Mouse (Mus musculus): ENCODE results near the gene Nfyc. TPM values are rescaled to one million over a fixed set of nuclear protein-coding genes. Genes with fewer than 3 reads are reported as not detected.
A peak's percentile ranks its signal among the peaks of the same experiment; 100 is the strongest.

Gene Nfyc
- polyA plus RNA-seq, 1 experiment: not detected

DNA sequence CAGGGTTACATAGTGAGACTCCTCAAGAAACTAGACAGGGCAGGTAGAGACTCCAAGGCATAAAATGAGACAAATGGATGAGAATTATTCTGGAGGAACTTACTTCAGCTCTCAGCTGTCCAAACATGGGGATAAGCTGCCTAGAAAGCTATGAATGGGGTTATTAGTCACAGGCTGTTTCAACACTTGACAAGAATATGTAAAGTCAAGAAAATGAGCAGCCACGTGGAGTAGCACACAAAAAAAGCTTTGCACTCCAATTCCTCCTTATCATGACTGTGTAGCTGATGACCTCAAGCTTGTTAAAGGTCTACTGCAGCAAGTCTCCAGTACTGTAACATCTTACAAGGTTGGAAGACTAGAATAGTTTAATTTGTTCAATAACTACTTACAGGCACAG is 12.1 kb downstream of the Nfyc start:
- TF ChIP-seq POLR2A (IDR thresholded peaks at IDR 0.05; ENCODE audit: insufficient read depth, low read depth, low read length): no peak
- TF ChIP-seq CTCF (IDR thresholded peaks at IDR 0.05; ENCODE audit: insufficient read depth, low read depth, low read length): no peak
- Histone ChIP-seq H3K4me1 (ENCODE audit: control insufficient read depth, insufficient read depth, low read length) (0 out of 2 replicates have a peak, but pooled peaks cover 2% of the 10 kb centered on the region), H3K27ac (ENCODE audit: insufficient read depth, low read depth, low read length) (no peak overlapping the region), H3K4me3 (ENCODE audit: insufficient read depth, low read depth, low read length) (no peak overlapping the region)
- WGBS: 38% methylated on average over 1 of the region's 1 CpGs

DNA sequence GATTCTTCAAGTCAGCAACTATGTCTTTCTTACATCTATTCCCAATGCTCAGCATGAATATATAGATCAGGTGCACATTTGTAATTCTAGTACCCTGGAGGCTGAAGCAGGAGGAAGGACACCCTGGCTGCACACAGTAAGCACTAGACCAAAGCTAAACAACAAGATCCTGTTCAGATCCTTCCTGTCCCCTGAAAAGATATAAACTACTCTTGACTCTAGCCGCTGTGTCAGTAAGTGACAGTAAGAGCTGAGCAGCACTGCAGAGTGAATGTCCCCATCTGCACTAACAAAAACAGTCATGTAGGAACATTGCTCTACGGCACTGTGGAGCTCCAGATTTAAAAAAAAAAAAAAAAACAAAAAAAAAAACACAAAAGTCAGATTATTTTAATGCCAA is 13.4 kb downstream of the Nfyc start:
- Histone ChIP-seq H3K27ac (ENCODE audit: insufficient read depth, low read depth, low read length) (no peak overlapping the region), H3K4me3 (ENCODE audit: insufficient read depth, low read depth, low read length) (no peak overlapping the region), H3K4me1 (ENCODE audit: control insufficient read depth, insufficient read depth, low read length) (no peaks in the 10 kb centered on the region)
- no peak for TF ChIP-seq POLR2A (IDR thresholded peaks at IDR 0.05; ENCODE audit: insufficient read depth, low read depth, low read length)
- TF ChIP-seq CTCF (IDR thresholded peaks at IDR 0.05; ENCODE audit: insufficient read depth, low read depth, low read length): no peak
- WGBS: 51% methylated on average over 2 of the region's 2 CpGs

DNA sequence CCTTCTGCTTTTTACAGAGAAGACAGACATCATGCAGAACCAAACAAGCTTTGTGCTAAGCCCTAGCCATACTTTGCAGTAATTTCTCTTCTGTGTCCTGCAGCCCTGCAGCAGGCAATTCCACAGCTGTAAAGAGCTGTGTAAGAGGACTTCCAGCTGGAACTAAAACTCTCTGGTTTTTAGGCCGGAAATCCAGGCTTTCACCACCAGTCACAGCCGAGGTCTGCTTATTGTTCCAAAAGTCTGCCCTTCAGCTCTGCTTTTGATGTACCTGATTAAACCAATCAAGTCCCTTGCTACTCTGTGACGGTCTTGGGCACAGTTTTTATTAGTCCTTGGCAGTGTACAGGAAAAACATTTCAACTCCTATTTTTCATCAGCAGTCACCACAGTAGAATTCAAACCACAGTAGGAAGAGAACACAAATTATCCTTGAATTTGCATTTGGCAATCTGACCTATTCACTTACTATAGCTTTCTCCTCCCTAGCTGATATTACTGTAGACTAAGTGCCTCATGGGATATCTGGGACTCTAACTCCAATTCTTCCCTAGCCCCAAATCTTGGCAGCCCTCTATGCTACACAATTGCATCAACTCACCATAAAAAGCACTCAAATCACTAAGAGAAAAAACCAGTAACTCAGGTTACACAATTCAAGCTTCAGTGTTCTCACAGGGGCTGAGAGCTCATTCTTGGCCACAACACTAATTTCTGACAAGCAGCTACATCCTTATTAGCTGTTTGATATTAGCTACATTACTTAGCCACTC is 14.2 kb downstream of the Nfyc start:
- Histone ChIP-seq H3K4me1 (ENCODE audit: control insufficient read depth, insufficient read depth, low read length) (no peaks in the 10 kb centered on the region), H3K4me3 (ENCODE audit: insufficient read depth, low read depth, low read length) (no peak overlapping the region), H3K27ac (ENCODE audit: insufficient read depth, low read depth, low read length) (no peak overlapping the region)
- WGBS: 16% methylated on average over 3 of the region's 3 CpGs
- TF ChIP-seq CTCF (IDR thresholded peaks at IDR 0.05; ENCODE audit: insufficient read depth, low read depth, low read length) (no peak), POLR2A (IDR thresholded peaks at IDR 0.05; ENCODE audit: insufficient read depth, low read depth, low read length) (no peak)

DNA sequence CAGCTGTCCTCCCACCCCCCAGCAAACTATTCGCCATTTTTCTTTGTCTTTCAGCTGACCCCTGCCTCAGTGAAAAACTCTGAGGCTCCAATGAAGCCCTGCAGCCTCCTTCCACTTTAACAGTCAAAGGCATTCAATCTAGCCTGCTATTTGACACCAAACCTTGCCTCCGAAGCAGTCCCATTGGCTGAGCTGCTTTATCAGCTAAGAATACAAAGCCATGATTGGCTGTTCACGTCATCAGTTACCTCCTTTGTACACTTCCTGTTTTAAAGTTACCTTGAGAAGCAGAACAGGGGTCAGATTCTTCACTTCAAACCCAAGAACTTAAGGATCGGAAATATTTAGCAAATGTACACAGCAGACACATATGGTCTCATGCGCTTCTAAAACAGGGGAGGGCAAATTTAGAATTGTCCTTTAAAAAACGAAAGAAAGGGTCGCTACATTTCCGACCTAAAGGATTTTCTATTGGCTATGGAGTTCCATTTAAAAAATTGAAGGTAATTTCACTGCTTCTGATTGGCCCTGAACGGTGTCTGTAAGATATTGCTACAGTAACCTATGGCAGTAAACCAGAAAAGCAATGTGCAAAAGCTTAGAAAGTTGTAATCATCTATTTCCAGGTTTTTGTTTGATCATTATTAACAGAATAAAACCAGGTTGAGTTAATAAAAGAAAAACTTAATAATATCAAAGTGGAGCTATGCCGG is 15.6 kb downstream of the Nfyc start:
- no peak; the same call in 1 of the 2 replicates for TF ChIP-seq POLR2A (IDR thresholded peaks at IDR 0.05; ENCODE audit: insufficient read depth, low read depth, low read length)
- TF ChIP-seq CTCF (IDR thresholded peaks at IDR 0.05; ENCODE audit: insufficient read depth, low read depth, low read length): no peak
- Histone ChIP-seq H3K27ac (ENCODE audit: insufficient read depth, low read depth, low read length) (peak overlapping the region; percentile 93), H3K4me3 (ENCODE audit: insufficient read depth, low read depth, low read length) (peak overlapping the region; percentile 75), H3K4me1 (ENCODE audit: control insufficient read depth, insufficient read depth, low read length) (no peaks in the 10 kb centered on the region)
- WGBS: 5% methylated on average over 10 of the region's 10 CpGs

DNA sequence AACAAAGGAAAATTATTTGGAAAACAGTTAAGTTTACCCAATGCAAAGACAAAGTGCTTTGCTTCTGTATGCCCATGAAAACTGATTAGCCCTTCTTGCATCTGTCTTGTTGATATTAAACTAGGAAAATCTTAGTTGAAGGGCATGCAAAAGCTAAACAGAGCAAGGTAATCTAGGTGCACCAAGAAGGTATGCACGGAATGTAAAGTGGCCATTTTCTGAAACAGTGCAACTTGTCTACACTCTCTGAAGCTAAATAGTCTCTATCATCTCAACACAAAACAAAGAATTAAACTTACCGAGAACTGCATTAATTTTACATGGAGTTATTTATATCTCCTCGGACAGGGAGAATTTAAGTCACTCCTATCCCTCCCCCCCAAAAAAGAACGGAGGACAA is 16.2 kb downstream of the Nfyc start:
- WGBS: 4% methylated on average over 4 of the region's 4 CpGs
- no peaks in the 10 kb centered on the region for H3K4me1 ChIP-seq (ENCODE audit: control insufficient read depth, insufficient read depth, low read length)
- TF ChIP-seq CTCF (IDR thresholded peaks at IDR 0.05; ENCODE audit: insufficient read depth, low read depth, low read length): no peak

DNA sequence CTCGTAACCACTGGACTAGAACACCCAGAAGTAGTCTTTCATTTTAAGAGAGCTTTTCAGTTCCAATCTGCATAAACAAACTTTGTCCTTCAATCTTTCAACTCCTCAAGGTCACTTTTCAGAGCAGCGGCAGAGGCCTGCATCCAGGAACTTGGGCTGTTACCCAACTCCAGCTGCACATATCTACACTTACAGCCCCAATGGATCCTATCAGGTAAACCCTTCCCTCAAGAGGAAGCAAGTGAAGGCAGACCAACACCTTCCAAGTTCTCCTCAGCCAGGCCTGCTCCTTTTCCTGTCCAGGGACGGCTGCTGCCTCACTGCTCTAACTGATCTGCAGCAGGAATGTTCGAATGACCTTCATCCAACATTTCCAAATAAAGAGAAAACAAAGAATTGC is 17.2 kb downstream of the Nfyc start:
- TF ChIP-seq POLR2A (IDR thresholded peaks at IDR 0.05; ENCODE audit: insufficient read depth, low read depth, low read length) (no peak), CTCF (IDR thresholded peaks at IDR 0.05; ENCODE audit: insufficient read depth, low read depth, low read length) (no peak)
- Histone ChIP-seq H3K4me3 (ENCODE audit: insufficient read depth, low read depth, low read length) (peak overlapping the region; percentile 60), H3K27ac (ENCODE audit: insufficient read depth, low read depth, low read length) (peak overlapping the region; percentile 88), H3K4me1 (ENCODE audit: control insufficient read depth, insufficient read depth, low read length) (no peaks in the 10 kb centered on the region)
- 11% methylated on average over 4 of the region's 4 CpGs for WGBS

More for the DNA sequence above, 16.2 kb downstream of the Nfyc start:
- peak overlapping the region; percentile 75 for H3K4me3 ChIP-seq (ENCODE audit: insufficient read depth, low read depth, low read length)
- peak overlapping the region; percentile 93 for H3K27ac ChIP-seq (ENCODE audit: insufficient read depth, low read depth, low read length)

DNA sequence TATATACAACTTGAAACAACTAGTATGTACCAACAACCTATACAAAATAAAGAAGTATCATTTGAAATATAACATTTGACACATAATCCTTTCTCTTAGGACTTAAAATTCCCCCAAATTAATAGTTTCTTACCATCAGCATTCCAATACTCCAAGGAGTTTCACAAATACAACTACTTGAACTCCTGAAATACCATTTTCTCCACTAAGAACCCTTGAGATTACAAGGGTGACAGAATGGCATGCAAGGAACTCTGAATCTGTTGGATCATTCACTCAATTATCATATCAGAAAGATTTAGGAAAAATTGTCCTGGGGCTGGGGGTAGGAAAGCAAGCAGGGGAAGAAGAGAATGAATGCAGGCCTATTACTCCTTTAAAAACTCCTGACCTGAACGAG is 17.6 kb downstream of the Nfyc start:
- no peak for TF ChIP-seq CTCF (IDR thresholded peaks at IDR 0.05; ENCODE audit: insufficient read depth, low read depth, low read length)
- TF ChIP-seq POLR2A (IDR thresholded peaks at IDR 0.05; ENCODE audit: insufficient read depth, low read depth, low read length): no peak
- Histone ChIP-seq H3K4me1 (ENCODE audit: control insufficient read depth, insufficient read depth, low read length) (no peaks in the 10 kb centered on the region), H3K4me3 (ENCODE audit: insufficient read depth, low read depth, low read length) (0 out of 2 replicates have a peak overlapping the region, but pooled peaks have one; percentile 60), H3K27ac (ENCODE audit: insufficient read depth, low read depth, low read length) (peak overlapping the region; percentile 88)
- 0% methylated on average over 1 of the region's 1 CpGs for WGBS

DNA sequence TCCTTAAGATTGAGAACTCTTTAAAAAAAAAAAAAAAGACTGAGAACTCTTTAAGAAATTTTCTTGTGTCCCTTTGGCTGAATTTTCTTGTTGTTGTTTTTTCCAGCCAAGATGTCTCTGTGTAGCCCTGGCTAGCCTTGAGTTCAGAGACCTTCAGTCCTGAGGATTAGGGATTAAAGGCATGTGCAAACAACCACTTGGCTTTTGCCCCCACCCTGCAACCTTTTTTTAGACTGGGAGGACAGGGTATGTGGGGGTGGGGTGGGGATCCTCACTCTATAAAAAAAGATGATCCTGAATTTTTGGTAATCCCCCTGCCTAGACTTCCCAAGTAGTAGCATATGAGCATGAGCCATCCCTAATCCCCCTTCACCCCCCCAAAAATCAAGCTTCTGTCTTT is 25.6 kb downstream of the Nfyc start:
- Histone ChIP-seq H3K4me1 (ENCODE audit: control insufficient read depth, insufficient read depth, low read length) (no peaks in the 10 kb centered on the region; the same call in 1 of the 2 replicates), H3K27ac (ENCODE audit: insufficient read depth, low read depth, low read length) (no peak overlapping the region), H3K4me3 (ENCODE audit: insufficient read depth, low read depth, low read length) (no peak overlapping the region)
- TF ChIP-seq POLR2A (IDR thresholded peaks at IDR 0.05; ENCODE audit: insufficient read depth, low read depth, low read length) (no peak), CTCF (IDR thresholded peaks at IDR 0.05; ENCODE audit: insufficient read depth, low read depth, low read length) (no peak)

DNA sequence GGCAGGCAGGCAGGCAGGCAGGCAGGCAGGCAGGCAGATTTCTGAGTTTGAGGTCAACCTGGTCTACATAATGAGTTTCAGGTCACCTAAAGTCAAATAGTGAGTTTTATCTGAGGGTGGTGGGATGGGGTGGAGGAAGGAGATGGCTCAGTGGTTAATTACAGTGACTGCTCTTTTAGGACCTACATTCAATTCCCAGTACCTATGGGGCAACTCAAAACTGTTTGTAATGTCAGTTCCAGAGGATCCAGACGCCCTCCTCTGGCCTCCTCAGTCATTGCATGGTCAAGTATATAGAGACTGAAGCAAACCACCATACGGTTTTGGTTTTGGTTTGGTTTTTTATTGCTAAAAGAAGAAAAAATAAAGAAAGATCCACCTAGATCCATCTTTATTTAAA is 29.9 kb downstream of the Nfyc start:
- no peak for TF ChIP-seq POLR2A (IDR thresholded peaks at IDR 0.05; ENCODE audit: insufficient read depth, low read depth, low read length)
- TF ChIP-seq CTCF (IDR thresholded peaks at IDR 0.05; ENCODE audit: insufficient read depth, low read depth, low read length): no peak
- Histone ChIP-seq H3K4me3 (ENCODE audit: insufficient read depth, low read depth, low read length) (no peak overlapping the region), H3K4me1 (ENCODE audit: control insufficient read depth, insufficient read depth, low read length) (peaks cover 2% of the 10 kb centered on the region; the same call in 1 of the 2 replicates), H3K27ac (ENCODE audit: insufficient read depth, low read depth, low read length) (no peak overlapping the region)
- 46% methylated on average over 2 of the region's 2 CpGs for WGBS

Data from olfactory bulb, adult 2 months (tissue).